In genomic region chr9:120664086-120664485, GRCm38 (mm10) we compare ENCODE assay signal across 30 mouse cellular contexts.
"Had no signal": no experiment of that assay in that cellular context is flagged by ENCODE, and none has a peak within 500 bp of the region (broad histone marks: within the 10 kb centered on the region; RNA-seq: fewer than 3 reads in every experiment).

No protein-coding gene starts in this region.

- H3K27ac ChIP-seq: limb, embryonic 10.5 days; limb, embryonic 12.5 days; limb, embryonic 13.5 days; limb, embryonic 15.5 days; liver, embryonic 12.5 days; liver, embryonic 13.5 days; liver, embryonic 14.5 days; liver, embryonic 15.5 days; lung, embryonic 15.5 days; macrophage; midbrain, embryonic 10.5 days; midbrain, embryonic 12.5 days; midbrain, embryonic 13.5 days; neural tube, embryonic 12.5 days had no signal

- H3K4me3 ChIP-seq: limb, embryonic 10.5 days; limb, embryonic 12.5 days; limb, embryonic 13.5 days; limb, embryonic 15.5 days; liver, embryonic 12.5 days; liver, embryonic 13.5 days; liver, embryonic 15.5 days; lung, embryonic 15.5 days; megakaryocyte, embryonic 14.5 days; midbrain, embryonic 10.5 days; midbrain, embryonic 12.5 days; midbrain, embryonic 13.5 days; myocyte; neural tube, embryonic 12.5 days had no signal

- ATAC-seq: liver, embryonic 12.5 days; liver, postnatal 0 days; lung, postnatal 0 days; midbrain, embryonic 13.5 days; midbrain, embryonic 16.5 days had no signal

- H3K27me3 ChIP-seq: limb, embryonic 12.5 days; limb, embryonic 13.5 days; limb, embryonic 15.5 days; liver, embryonic 12.5 days; liver, embryonic 13.5 days; liver, embryonic 15.5 days; lung, embryonic 15.5 days; midbrain, embryonic 12.5 days; midbrain, embryonic 13.5 days; neural tube, embryonic 12.5 days had no signal

- H3K4me1 ChIP-seq: liver, embryonic 12.5 days; liver, embryonic 13.5 days; liver, embryonic 15.5 days; lung, embryonic 15.5 days; megakaryocyte, embryonic 14.5 days; midbrain, embryonic 13.5 days; neural tube, embryonic 12.5 days had no signal

- H3K9ac ChIP-seq: limb, embryonic 12.5 days; limb, embryonic 13.5 days; limb, embryonic 15.5 days; liver, embryonic 12.5 days; liver, embryonic 13.5 days; liver, embryonic 14.5 days; liver, embryonic 15.5 days; liver, postnatal 0 days; lung, embryonic 14.5 days; lung, embryonic 15.5 days; midbrain, embryonic 12.5 days; midbrain, embryonic 13.5 days; neural tube, embryonic 12.5 days had no signal

- H3K4me2 ChIP-seq: limb, embryonic 12.5 days; limb, embryonic 13.5 days; limb, embryonic 15.5 days; liver, embryonic 11.5 days; liver, embryonic 12.5 days; liver, embryonic 13.5 days; liver, embryonic 15.5 days; lung, embryonic 14.5 days; lung, embryonic 15.5 days; midbrain, embryonic 12.5 days; midbrain, embryonic 13.5 days; neural tube, embryonic 12.5 days had no signal

- H3K9me3 ChIP-seq: limb, embryonic 10.5 days; limb, embryonic 12.5 days; limb, embryonic 13.5 days; limb, embryonic 15.5 days; liver, embryonic 12.5 days; liver, embryonic 13.5 days; liver, embryonic 15.5 days; lung, embryonic 15.5 days; midbrain, embryonic 10.5 days; midbrain, embryonic 12.5 days; midbrain, embryonic 13.5 days; neural tube, embryonic 12.5 days had no signal

- H3K36me3 ChIP-seq: limb, embryonic 10.5 days; limb, embryonic 12.5 days; limb, embryonic 13.5 days; limb, embryonic 15.5 days; liver, embryonic 12.5 days; liver, embryonic 13.5 days; liver, embryonic 15.5 days; lung, embryonic 15.5 days; midbrain, embryonic 10.5 days; midbrain, embryonic 12.5 days; midbrain, embryonic 13.5 days; neural tube, embryonic 12.5 days had no signal

- DNase-seq: left cerebral cortex, postnatal 4 days; liver; liver, embryonic 13.5 days; liver, postnatal 0 days; lung, adult 18-20 months; lung, adult 2 months; lung, embryonic 14.5 days; lung, postnatal 10 days; lung, postnatal 14 days; lung, postnatal 36 days; lung, postnatal 4 days; midbrain, embryonic 14.5 days had no signal
